Mouse (Mus musculus): Measurements from ENCODE around the gene Fbxo17. TPM values are rescaled to one million over a fixed set of nuclear protein-coding genes. Genes with fewer than 3 reads are reported as not detected.
A peak's percentile ranks its signal among the peaks of the same experiment; 100 is the strongest.

Fbxo17 gene
- polyA plus RNA-seq, 1 experiment from 2014 or later: 8.0 TPM

DNA sequence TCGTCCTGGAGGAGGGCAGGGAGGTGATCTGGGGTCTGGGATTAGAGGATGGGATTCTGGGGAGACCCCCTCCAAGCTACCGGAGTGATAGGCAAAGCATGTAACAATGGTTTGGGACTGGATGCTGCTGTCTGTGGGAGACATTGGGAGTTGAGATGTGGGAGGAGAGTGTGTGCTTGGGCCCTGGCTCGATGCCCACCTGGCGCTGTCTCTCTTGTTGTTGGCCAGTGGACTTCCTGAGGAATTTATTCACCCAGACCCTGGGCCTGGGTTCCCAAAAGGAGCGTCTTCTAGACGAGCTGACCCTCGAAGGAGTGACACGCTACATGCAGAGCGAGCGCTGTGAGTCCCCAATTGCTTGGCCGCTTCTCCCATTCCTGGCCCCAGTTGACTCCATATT lies 55.3 kb downstream of the Fbxo17 start:
- 92% methylated on average over 11 of the region's 11 CpGs for WGBS

DNA sequence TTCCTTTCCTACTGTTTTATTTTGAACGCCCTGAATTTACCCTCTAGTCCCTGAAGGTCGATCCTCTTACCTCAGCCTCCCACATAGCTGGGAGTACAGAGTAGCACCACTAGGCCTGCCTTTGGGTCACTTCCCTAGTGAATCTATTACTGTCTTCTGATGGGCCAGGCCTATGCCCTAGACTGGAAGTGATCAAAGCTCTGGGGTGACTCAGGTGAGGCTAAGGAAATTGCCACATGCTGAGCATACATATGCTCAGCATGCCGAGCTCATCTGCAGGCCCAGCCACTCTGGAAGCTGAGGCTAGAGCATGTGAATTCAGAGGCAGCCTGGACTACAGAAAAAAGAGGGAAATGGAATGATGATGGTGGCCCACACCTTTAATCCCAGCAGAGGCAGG lies 56.6 kb downstream of the Fbxo17 start:
- peaks cover 5% of the 10 kb centered on the region; the same call in 1 of the 2 replicates for H3K4me1 ChIP-seq
- H3K27ac ChIP-seq: no peak overlapping the region

More for the DNA sequence above, 55.3 kb downstream of the Fbxo17 start:
- ATAC-seq (ENCODE audit: low FRiP score): no peak
- no peak overlapping the region for H3K27ac ChIP-seq
- peaks cover 17% of the 10 kb centered on the region for H3K4me1 ChIP-seq
- H3K4me3 ChIP-seq (replicated peaks): no peak overlapping the region
- H3K9me3 ChIP-seq: no peaks in the 10 kb centered on the region
- H3K9ac ChIP-seq: no peak overlapping the region
- H3K36me3 ChIP-seq (replicated peaks): peaks cover 11% of the 10 kb centered on the region
- no peaks in the 10 kb centered on the region for H3K27me3 ChIP-seq
- H3K4me2 ChIP-seq: no peak overlapping the region

DNA sequence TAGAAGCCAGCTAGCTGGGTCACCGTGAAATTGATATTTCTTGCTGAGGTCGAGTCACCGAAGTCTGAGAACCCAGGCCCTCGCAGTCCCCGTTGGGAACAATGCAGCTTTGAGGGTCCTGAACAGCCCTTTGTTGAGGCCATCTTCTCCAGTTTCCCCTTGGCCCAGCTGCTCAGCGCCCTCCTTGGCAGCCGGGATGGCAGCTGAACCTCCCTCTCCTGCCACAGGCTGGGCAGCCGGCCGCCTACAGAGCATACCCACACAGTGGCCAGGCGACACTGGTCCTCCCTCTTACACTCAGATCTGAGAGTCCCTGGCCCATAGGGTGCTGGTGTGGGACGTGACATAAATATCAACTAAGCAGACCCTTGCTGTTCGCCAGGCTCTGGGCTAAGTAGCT lies 57.6 kb downstream of the Fbxo17 start:
- no peak for ATAC-seq (ENCODE audit: low FRiP score)
- Histone ChIP-seq H3K36me3 (replicated peaks) (peaks cover 25% of the 10 kb centered on the region), H3K9me3 (no peaks in the 10 kb centered on the region), H3K9ac (no peak overlapping the region), H3K27ac (no peak overlapping the region), H3K4me3 (replicated peaks) (no peak overlapping the region), H3K4me2 (no peak overlapping the region), H3K4me1 (0 out of 2 replicates have a peak, but pooled peaks cover under 1% of the 10 kb centered on the region), H3K27me3 (no peaks in the 10 kb centered on the region)
- 81% methylated on average over 12 of the region's 12 CpGs for WGBS

More for the DNA sequence above, 56.6 kb downstream of the Fbxo17 start:
- 90% methylated on average over 3 of the region's 3 CpGs for whole genome bisulfite sequencing
- ATAC-seq (ENCODE audit: low FRiP score): no peak
- Histone ChIP-seq H3K4me2 (no peak overlapping the region), H3K36me3 (replicated peaks) (peaks cover 18% of the 10 kb centered on the region), H3K9me3 (no peaks in the 10 kb centered on the region), H3K4me3 (replicated peaks) (no peak overlapping the region), H3K9ac (no peak overlapping the region), H3K27me3 (no peaks in the 10 kb centered on the region)

GRCm38 (mm10) chr7:28775129-28775528 lies 58.5 kb downstream of the Fbxo17 start:
- Histone ChIP-seq H3K4me2 (no peak overlapping the region), H3K4me1 (peaks cover under 1% of the 10 kb centered on the region; the same call in 1 of the 2 replicates), H3K9ac (no peak overlapping the region), H3K36me3 (replicated peaks) (peaks cover 25% of the 10 kb centered on the region), H3K9me3 (no peaks in the 10 kb centered on the region), H3K27ac (no peak overlapping the region), H3K4me3 (replicated peaks) (no peak overlapping the region), H3K27me3 (no peaks in the 10 kb centered on the region)
- WGBS: 92% methylated on average over 7 of the region's 7 CpGs
- ATAC-seq (ENCODE audit: low FRiP score): no peak

GRCm38 (mm10) chr7:28778825-28779224 lies 62.2 kb downstream of the Fbxo17 start:
- Histone ChIP-seq H3K27ac (no peak overlapping the region), H3K4me2 (no peak overlapping the region), H3K36me3 (replicated peaks) (peaks cover 23% of the 10 kb centered on the region), H3K27me3 (no peaks in the 10 kb centered on the region), H3K4me3 (replicated peaks) (no peak overlapping the region), H3K9me3 (no peaks in the 10 kb centered on the region), H3K9ac (no peak overlapping the region), H3K4me1 (peaks cover 3% of the 10 kb centered on the region; the same call in 1 of the 2 replicates)
- ATAC-seq (ENCODE audit: low FRiP score): no peak
- 89% methylated on average over 9 of the region's 9 CpGs for WGBS

- Histone ChIP-seq H3K36me3 (replicated peaks) (peaks cover 23% of the 10 kb centered on the region), H3K27ac (no peak overlapping the region), H3K4me1 (peaks cover 3% of the 10 kb centered on the region; the same call in 1 of the 2 replicates), H3K27me3 (no peaks in the 10 kb centered on the region), H3K4me2 (no peak overlapping the region), H3K4me3 (replicated peaks) (no peak overlapping the region), H3K9me3 (no peaks in the 10 kb centered on the region), H3K9ac (no peak overlapping the region)
- peak; percentile 77 for ATAC-seq (ENCODE audit: low FRiP score)
- 47% methylated on average over 6 of the region's 6 CpGs for WGBS
Measured at GRCm38 (mm10) chr7:28780067-28780658, 63.6 kb downstream of the Fbxo17 start.

DNA sequence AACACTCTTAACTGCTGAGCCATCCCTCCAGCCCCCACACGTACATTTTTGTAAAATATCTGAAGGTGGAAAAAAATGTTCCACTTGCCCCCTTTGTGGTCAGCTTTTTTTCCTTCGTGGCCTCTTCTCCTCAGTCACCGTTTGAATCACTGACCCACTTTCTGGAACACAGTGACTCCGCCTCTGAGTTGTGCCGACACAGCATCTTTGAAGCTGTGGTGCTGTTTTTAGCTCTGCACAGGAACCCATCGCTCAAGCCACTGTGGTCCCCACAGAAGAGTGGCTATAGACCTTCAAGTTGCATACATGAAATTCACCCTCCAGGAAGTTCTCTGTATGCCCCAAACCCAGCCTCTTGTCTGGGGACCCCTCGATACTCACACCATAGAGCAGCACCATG lies 64.3 kb downstream of the Fbxo17 start:
- Histone ChIP-seq H3K27me3 (no peaks in the 10 kb centered on the region), H3K9me3 (no peaks in the 10 kb centered on the region), H3K4me1 (peaks cover 3% of the 10 kb centered on the region; the same call in 1 of the 2 replicates), H3K36me3 (replicated peaks) (peaks cover 30% of the 10 kb centered on the region), H3K4me3 (replicated peaks) (no peak overlapping the region), H3K4me2 (no peak overlapping the region), H3K9ac (no peak overlapping the region), H3K27ac (no peak overlapping the region)
- 83% methylated on average over 7 of the region's 7 CpGs for whole genome bisulfite sequencing
- no peak for ATAC-seq (ENCODE audit: low FRiP score)

- H3K27ac ChIP-seq: no peak overlapping the region
- no peaks in the 10 kb centered on the region for H3K27me3 ChIP-seq
- H3K4me3 ChIP-seq (replicated peaks): no peak overlapping the region
- peaks cover 34% of the 10 kb centered on the region for H3K36me3 ChIP-seq (replicated peaks)
- H3K4me2 ChIP-seq: no peak overlapping the region
- no peaks in the 10 kb centered on the region for H3K9me3 ChIP-seq
- H3K4me1 ChIP-seq: peaks cover 3% of the 10 kb centered on the region; the same call in 1 of the 2 replicates
- 91% methylated on average over 8 of the region's 8 CpGs for WGBS
- H3K9ac ChIP-seq: no peak overlapping the region
- ATAC-seq (ENCODE audit: low FRiP score): no peak
Measured at GRCm38 (mm10) chr7:28781261-28781663, 64.7 kb downstream of the Fbxo17 start.

- ATAC-seq (ENCODE audit: low FRiP score): no peak
- peaks cover 2% of the 10 kb centered on the region; the same call in 1 of the 2 replicates for H3K4me1 ChIP-seq
- H3K4me2 ChIP-seq: no peak overlapping the region
- H3K27me3 ChIP-seq: no peaks in the 10 kb centered on the region
- no peak overlapping the region for H3K27ac ChIP-seq
- H3K36me3 ChIP-seq (replicated peaks): peaks cover 29% of the 10 kb centered on the region
- WGBS: 80% methylated on average over 5 of the region's 5 CpGs
- H3K9ac ChIP-seq: no peak overlapping the region
- H3K9me3 ChIP-seq: no peaks in the 10 kb centered on the region
- no peak overlapping the region for H3K4me3 ChIP-seq (replicated peaks)
Measured at GRCm38 (mm10) chr7:28785161-28785560, 68.6 kb downstream of the Fbxo17 start.

Other genes starting within 250 kb of the Fbxo17 start
- gene Ifnl2, start 206.3 kb upstream of the Fbxo17 start, polyA plus RNA-seq (2016; fragmentation: Nextera tagmentation; extraction: Ambion mirVana): not detected in 2 replicates
- not detected in 2 replicates for gene Ifnl3, start 194.0 kb upstream of the Fbxo17 start, polyA plus RNA-seq (2016; fragmentation: Nextera tagmentation; extraction: Ambion mirVana)
- not detected in 2 replicates for gene Sycn, start 175.9 kb upstream of the Fbxo17 start, polyA plus RNA-seq (2016; fragmentation: Nextera tagmentation; extraction: Ambion mirVana)
- gene Nccrp1, start 169.6 kb upstream of the Fbxo17 start, polyA plus RNA-seq (2016; fragmentation: Nextera tagmentation; extraction: Ambion mirVana): not detected in 2 replicates
- gene Samd4b, start 118.7 kb upstream of the Fbxo17 start, polyA plus RNA-seq (2016; fragmentation: Nextera tagmentation; extraction: Ambion mirVana): 35.6 and 37.6 TPM in 2 replicates
- gene Pak4, start 118.6 kb upstream of the Fbxo17 start, polyA plus RNA-seq (2016; fragmentation: Nextera tagmentation; extraction: Ambion mirVana): 41.0 and 43.9 TPM in 2 replicates
- gene Acp7, start 85.5 kb upstream of the Fbxo17 start, polyA plus RNA-seq (2016; fragmentation: Nextera tagmentation; extraction: Ambion mirVana): not detected in 2 replicates
- 4.0 and 4.2 TPM in 2 replicates for gene Fbxo27, start 24.0 kb upstream of the Fbxo17 start, polyA plus RNA-seq (2016; fragmentation: Nextera tagmentation; extraction: Ambion mirVana)
- 118 and 131 TPM in 2 replicates for gene Mrps12, start 25.0 kb downstream of the Fbxo17 start, polyA plus RNA-seq (2016; fragmentation: Nextera tagmentation; extraction: Ambion mirVana)
- gene Sars2, start 25.2 kb downstream of the Fbxo17 start, polyA plus RNA-seq (2016; fragmentation: Nextera tagmentation; extraction: Ambion mirVana): 27.9 and 28.9 TPM in 2 replicates
- not detected in 2 replicates for gene Ccer2, start 39.4 kb downstream of the Fbxo17 start, polyA plus RNA-seq (2016; fragmentation: Nextera tagmentation; extraction: Ambion mirVana)
- gene Sirt2, start 49.9 kb downstream of the Fbxo17 start, polyA plus RNA-seq (2016; fragmentation: Nextera tagmentation; extraction: Ambion mirVana): 68.3 and 77.4 TPM in 2 replicates
- 42.7 and 42.9 TPM in 2 replicates for gene Nfkbib, start 50.7 kb downstream of the Fbxo17 start, polyA plus RNA-seq (2016; fragmentation: Nextera tagmentation; extraction: Ambion mirVana)
- 1.2 and 2.5 TPM in 2 replicates for gene Rinl, start 72.2 kb downstream of the Fbxo17 start, polyA plus RNA-seq (2016; fragmentation: Nextera tagmentation; extraction: Ambion mirVana)
- 267 and 357 TPM in 2 replicates for gene Hnrnpl, start 91.7 kb downstream of the Fbxo17 start, polyA plus RNA-seq (2016; fragmentation: Nextera tagmentation; extraction: Ambion mirVana)
- 63.9 and 64.2 TPM in 2 replicates for gene Ech1, start 108.4 kb downstream of the Fbxo17 start, polyA plus RNA-seq (2016; fragmentation: Nextera tagmentation; extraction: Ambion mirVana)
- gene Lgals4, start 117.0 kb downstream of the Fbxo17 start, polyA plus RNA-seq (2016; fragmentation: Nextera tagmentation; extraction: Ambion mirVana): 1.7 and 2.8 TPM in 2 replicates
- gene Lgals7, start 147.0 kb downstream of the Fbxo17 start, polyA plus RNA-seq (2016; fragmentation: Nextera tagmentation; extraction: Ambion mirVana): 1.1 and 1.9 TPM in 2 replicates
- 0.24 and 0.57 TPM in 2 replicates for gene Capn12, start 164.6 kb downstream of the Fbxo17 start, polyA plus RNA-seq (2016; fragmentation: Nextera tagmentation; extraction: Ambion mirVana)
- gene Actn4, start 245.5 kb downstream of the Fbxo17 start, polyA plus RNA-seq (2016; fragmentation: Nextera tagmentation; extraction: Ambion mirVana): 159 and 171 TPM in 2 replicates